Mouse (Mus musculus): ENCODE results near the gene Smap2. TPM values are rescaled to one million over a fixed set of nuclear protein-coding genes. Genes with fewer than 3 reads are reported as not detected.

The Smap2 gene
- polyA plus RNA-seq, 1 experiment from 2014 or later, result 52.0 TPM

DNA sequence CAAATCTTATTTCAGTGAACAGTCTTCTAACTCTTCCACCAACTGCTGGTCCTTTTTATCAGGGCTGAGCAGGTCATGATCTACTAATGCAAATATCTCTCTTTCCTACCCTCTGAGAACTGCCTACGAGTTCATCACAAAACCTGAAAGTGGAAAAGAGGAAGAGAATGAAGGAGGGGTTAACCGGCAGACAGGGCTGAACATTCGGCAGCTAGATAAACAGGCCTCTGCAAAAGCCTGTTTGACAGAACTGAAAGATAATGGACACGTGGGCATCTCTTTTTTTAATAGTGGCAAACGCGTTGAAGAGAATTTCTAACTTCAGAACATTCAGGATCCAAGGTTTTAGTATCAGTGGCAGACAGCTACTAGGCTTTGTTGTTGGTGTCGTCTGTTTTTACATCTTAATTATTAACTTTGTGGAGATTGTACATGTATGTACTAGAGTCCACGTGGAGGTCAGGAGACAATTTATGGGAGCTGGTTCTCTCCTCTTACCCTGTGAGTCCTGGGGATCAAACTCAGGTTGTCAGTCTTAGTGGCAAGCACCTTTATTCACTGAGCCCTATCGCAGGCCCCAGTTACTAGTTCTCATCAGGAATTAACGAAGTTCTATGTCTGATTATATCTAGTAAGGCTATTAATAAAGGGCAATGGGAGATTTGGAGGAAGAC is 2.3 kb downstream of the Smap2 start:
- DNase-seq, result no peak
- Histone ChIP-seq H3K27me3 (ENCODE audit: control insufficient read depth, insufficient read depth, low read length) (no peaks in the 10 kb centered on the region), H3K36me3 (ENCODE audit: control insufficient read depth, insufficient read depth, low read length) (no peaks in the 10 kb centered on the region), H3K4me1 (ENCODE audit: control insufficient read depth, insufficient read depth, low read length) (peaks cover 18% of the 10 kb centered on the region), H3K4me3 (replicated peaks; ENCODE audit: low read depth, low read length) (peak overlapping the region; percentile 90; the same call in 1 of the 2 replicates), H3K9ac (replicated peaks; ENCODE audit: low read length) (no peak overlapping the region), H3K27ac (replicated peaks; ENCODE audit: low read depth, low read length) (no peak overlapping the region), H3K4me2 (ENCODE audit: low read length) (peak overlapping the region; percentile 79), H3K9me3 (ENCODE audit: control insufficient read depth, low read length) (no peaks in the 10 kb centered on the region)
- ATAC-seq (ENCODE audit: low FRiP score, low TSS enrichment), result no peak
- 83% methylated on average over 10 of the region's 10 CpGs for WGBS

GRCm38 (mm10) chr4:121010770-121011549 is 6.1 kb downstream of the Smap2 start:
- H3K4me2 ChIP-seq (ENCODE audit: low read length), result no peak overlapping the region
- no peaks in the 10 kb centered on the region for H3K27me3 ChIP-seq (ENCODE audit: control insufficient read depth, insufficient read depth, low read length)
- H3K9ac ChIP-seq (replicated peaks; ENCODE audit: low read length), result no peak overlapping the region
- DNase-seq (no peak), ATAC-seq (ENCODE audit: low FRiP score, low TSS enrichment) (no peak)
- H3K4me3 ChIP-seq (replicated peaks; ENCODE audit: low read depth, low read length), result no peak overlapping the region
- H3K36me3 ChIP-seq (ENCODE audit: control insufficient read depth, insufficient read depth, low read length), result no peaks in the 10 kb centered on the region
- H3K27ac ChIP-seq (replicated peaks; ENCODE audit: low read depth, low read length), result no peak overlapping the region
- 87% methylated on average over 11 of the region's 11 CpGs for WGBS
- H3K9me3 ChIP-seq (ENCODE audit: control insufficient read depth, low read length), result no peaks in the 10 kb centered on the region
- peaks cover 20% of the 10 kb centered on the region for H3K4me1 ChIP-seq (ENCODE audit: control insufficient read depth, insufficient read depth, low read length)

DNA sequence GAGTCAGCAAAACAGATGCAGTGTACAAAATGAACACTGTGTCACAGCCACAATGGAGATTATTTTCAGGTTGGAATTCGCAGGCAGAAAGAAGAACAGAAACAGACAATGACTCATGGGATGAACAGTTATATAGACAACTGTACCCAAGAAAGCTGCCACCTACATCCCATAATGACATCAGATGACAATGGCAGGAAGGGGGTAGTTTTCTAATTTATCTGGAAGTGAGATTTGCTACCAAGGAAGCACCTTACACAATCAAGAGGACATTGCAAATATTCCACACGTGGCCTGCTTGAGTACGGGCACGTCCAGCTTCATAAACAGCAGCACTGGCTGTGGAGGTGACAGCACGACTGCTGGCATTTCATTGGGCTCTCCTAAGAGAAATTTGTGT is 7.9 kb downstream of the Smap2 start:
- Histone ChIP-seq H3K4me1 (ENCODE audit: control insufficient read depth, insufficient read depth, low read length) (peaks cover 10% of the 10 kb centered on the region), H3K36me3 (ENCODE audit: control insufficient read depth, insufficient read depth, low read length) (no peaks in the 10 kb centered on the region), H3K9ac (replicated peaks; ENCODE audit: low read length) (no peak overlapping the region), H3K4me2 (ENCODE audit: low read length) (no peak overlapping the region), H3K4me3 (replicated peaks; ENCODE audit: low read depth, low read length) (no peak overlapping the region), H3K27me3 (ENCODE audit: control insufficient read depth, insufficient read depth, low read length) (no peaks in the 10 kb centered on the region), H3K9me3 (ENCODE audit: control insufficient read depth, low read length) (no peaks in the 10 kb centered on the region), H3K27ac (replicated peaks; ENCODE audit: low read depth, low read length) (no peak overlapping the region)
- ATAC-seq (ENCODE audit: low FRiP score, low TSS enrichment) (no peak), DNase-seq (no peak)
- 88% methylated on average over 5 of the region's 5 CpGs for WGBS

DNA sequence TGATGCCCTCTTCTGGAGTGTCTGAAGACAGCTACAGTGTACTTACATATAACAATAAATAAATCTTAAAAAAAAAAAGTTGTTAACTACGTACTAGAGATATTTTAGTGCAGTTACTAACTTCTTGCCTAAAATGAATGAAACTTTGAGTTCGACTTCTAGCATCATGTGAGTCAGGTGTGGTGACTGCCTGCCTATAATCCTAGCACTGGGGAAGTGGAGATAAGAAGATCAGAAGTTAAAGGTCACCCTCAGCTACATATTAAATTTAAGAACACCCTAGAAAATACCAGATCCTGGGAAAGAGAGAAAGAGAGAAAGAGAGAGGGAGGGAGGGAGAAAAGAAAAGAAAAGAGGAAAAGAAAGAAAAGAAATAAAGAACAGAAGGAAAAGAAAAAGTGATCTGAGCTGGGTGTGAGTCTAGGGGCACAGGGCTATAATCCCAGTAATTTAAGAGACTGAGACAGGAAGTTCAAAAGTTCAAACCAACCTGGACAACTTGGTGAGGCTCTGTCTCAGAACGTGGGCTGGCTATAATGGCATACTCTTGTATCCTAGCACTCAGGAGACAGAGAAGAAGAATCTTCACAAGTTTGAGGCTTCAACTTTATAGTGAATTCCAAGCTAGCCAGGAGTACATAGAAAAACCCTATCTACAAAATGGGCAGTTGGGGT is 8.8 kb downstream of the Smap2 start:
- Histone ChIP-seq H3K9me3 (ENCODE audit: control insufficient read depth, low read length) (no peaks in the 10 kb centered on the region), H3K4me1 (ENCODE audit: control insufficient read depth, insufficient read depth, low read length) (peaks cover 18% of the 10 kb centered on the region), H3K9ac (replicated peaks; ENCODE audit: low read length) (no peak overlapping the region), H3K4me2 (ENCODE audit: low read length) (no peak overlapping the region), H3K4me3 (replicated peaks; ENCODE audit: low read depth, low read length) (no peak overlapping the region), H3K27ac (replicated peaks; ENCODE audit: low read depth, low read length) (no peak overlapping the region), H3K36me3 (ENCODE audit: control insufficient read depth, insufficient read depth, low read length) (no peaks in the 10 kb centered on the region), H3K27me3 (ENCODE audit: control insufficient read depth, insufficient read depth, low read length) (no peaks in the 10 kb centered on the region)
- no peak for ATAC-seq (ENCODE audit: low FRiP score, low TSS enrichment)
- WGBS, result 84% methylated on average over 3 of the region's 3 CpGs
- DNase-seq, result no peak

DNA sequence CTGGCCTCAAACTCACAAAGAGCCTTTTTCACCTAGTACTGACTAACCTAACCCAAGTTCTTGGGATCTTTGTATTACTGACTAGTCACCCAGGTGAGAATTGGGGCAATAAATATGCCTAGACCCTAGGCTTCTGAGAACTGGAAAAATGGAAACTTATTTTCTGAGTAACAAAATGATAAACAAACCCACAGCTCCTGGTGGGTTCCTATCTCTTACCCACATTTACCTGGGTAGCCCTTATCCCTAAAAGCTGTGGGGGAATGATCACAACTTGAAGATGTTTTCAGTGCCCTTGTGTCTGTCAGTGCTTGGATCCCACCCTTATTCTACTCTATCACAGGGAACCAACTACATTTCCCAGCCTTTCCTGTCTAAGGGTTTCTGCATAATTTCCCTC is 10.0 kb downstream of the Smap2 start:
- Histone ChIP-seq H3K4me3 (replicated peaks; ENCODE audit: low read depth, low read length) (no peak overlapping the region), H3K27me3 (ENCODE audit: control insufficient read depth, insufficient read depth, low read length) (no peaks in the 10 kb centered on the region), H3K4me1 (ENCODE audit: control insufficient read depth, insufficient read depth, low read length) (peaks cover 30% of the 10 kb centered on the region), H3K9ac (replicated peaks; ENCODE audit: low read length) (no peak overlapping the region), H3K36me3 (ENCODE audit: control insufficient read depth, insufficient read depth, low read length) (no peaks in the 10 kb centered on the region), H3K9me3 (ENCODE audit: control insufficient read depth, low read length) (no peaks in the 10 kb centered on the region), H3K27ac (replicated peaks; ENCODE audit: low read depth, low read length) (no peak overlapping the region), H3K4me2 (ENCODE audit: low read length) (no peak overlapping the region)
- ATAC-seq (ENCODE audit: low FRiP score, low TSS enrichment) (no peak), DNase-seq (no peak)

GRCm38 (mm10) chr4:121004679-121005078 is 12.4 kb downstream of the Smap2 start:
- no peaks in the 10 kb centered on the region for H3K36me3 ChIP-seq (ENCODE audit: control insufficient read depth, insufficient read depth, low read length)
- DNase-seq (no peak), ATAC-seq (ENCODE audit: low FRiP score, low TSS enrichment) (no peak)
- H3K9ac ChIP-seq (replicated peaks; ENCODE audit: low read length), result no peak overlapping the region
- 90% methylated on average over 4 of the region's 4 CpGs for WGBS
- no peak overlapping the region for H3K4me2 ChIP-seq (ENCODE audit: low read length)
- H3K4me1 ChIP-seq (ENCODE audit: control insufficient read depth, insufficient read depth, low read length), result peaks cover 39% of the 10 kb centered on the region
- H3K9me3 ChIP-seq (ENCODE audit: control insufficient read depth, low read length), result no peaks in the 10 kb centered on the region
- H3K4me3 ChIP-seq (replicated peaks; ENCODE audit: low read depth, low read length), result no peak overlapping the region
- H3K27ac ChIP-seq (replicated peaks; ENCODE audit: low read depth, low read length), result peak overlapping the region; percentile 79
- no peaks in the 10 kb centered on the region for H3K27me3 ChIP-seq (ENCODE audit: control insufficient read depth, insufficient read depth, low read length)

- Histone ChIP-seq H3K4me1 (ENCODE audit: control insufficient read depth, insufficient read depth, low read length) (peaks cover 35% of the 10 kb centered on the region), H3K4me3 (replicated peaks; ENCODE audit: low read depth, low read length) (no peak overlapping the region), H3K9ac (replicated peaks; ENCODE audit: low read length) (0 out of 2 replicates have a peak overlapping the region, but pooled peaks have one; percentile 9), H3K9me3 (ENCODE audit: control insufficient read depth, low read length) (no peaks in the 10 kb centered on the region), H3K27me3 (ENCODE audit: control insufficient read depth, insufficient read depth, low read length) (no peaks in the 10 kb centered on the region), H3K36me3 (ENCODE audit: control insufficient read depth, insufficient read depth, low read length) (no peaks in the 10 kb centered on the region), H3K4me2 (ENCODE audit: low read length) (peak overlapping the region; percentile 32), H3K27ac (replicated peaks; ENCODE audit: low read depth, low read length) (peak overlapping the region; percentile 79)
- DNase-seq (peak; percentile 83), ATAC-seq (ENCODE audit: low FRiP score, low TSS enrichment) (peak; percentile 78; the same call in 1 of the 2 replicates)
- 7% methylated on average over 3 of the region's 3 CpGs for WGBS
Observed at GRCm38 (mm10) chr4:121003611-121004091, 13.4 kb downstream of the Smap2 start.

GRCm38 (mm10) chr4:121002400-121003171 is 14.5 kb downstream of the Smap2 start:
- 11% methylated on average over 8 of the region's 8 CpGs for WGBS
- Histone ChIP-seq H3K4me3 (replicated peaks; ENCODE audit: low read depth, low read length) (no peak overlapping the region), H3K36me3 (ENCODE audit: control insufficient read depth, insufficient read depth, low read length) (no peaks in the 10 kb centered on the region), H3K9ac (replicated peaks; ENCODE audit: low read length) (peak overlapping the region; percentile 4; the same call in 1 of the 2 replicates), H3K4me1 (ENCODE audit: control insufficient read depth, insufficient read depth, low read length) (peaks cover 35% of the 10 kb centered on the region), H3K4me2 (ENCODE audit: low read length) (peak overlapping the region; percentile 19), H3K27ac (replicated peaks; ENCODE audit: low read depth, low read length) (peak overlapping the region; percentile 82), H3K9me3 (ENCODE audit: control insufficient read depth, low read length) (no peaks in the 10 kb centered on the region), H3K27me3 (ENCODE audit: control insufficient read depth, insufficient read depth, low read length) (no peaks in the 10 kb centered on the region)
- peak; percentile 68 for DNase-seq
- ATAC-seq (ENCODE audit: low FRiP score, low TSS enrichment), result peak; percentile 64; the same call in 1 of the 2 replicates
